9 mouse cellular contexts compared by ENCODE assay signal in genomic region chr8:92673101-92673500, GRCm38 (mm10). TPM values are rescaled to one million over a fixed set of nuclear protein-coding genes. Genes with fewer than 3 reads are reported as not detected.
DNase-seq lines count a peak whose midpoint lies in the region; ATAC-seq lines count a peak whose summit lies in the region.
"Had no signal": no experiment of that assay in that cellular context is flagged by ENCODE, and none has a peak within 500 bp of the region (broad histone marks: within the 10 kb centered on the region; RNA-seq: fewer than 3 reads in every experiment).

No protein-coding gene starts in this region.

- no peak for DNase-seq in heart, adult 8-10 months (ENCODE audit: low spot score)
- DNase-seq in embryonic facial prominence, embryonic 11.5 days (ENCODE audit: low spot score), result no peak
- no peak for DNase-seq in midbrain, embryonic 14.5 days
- DNase-seq in ovary, postnatal 36 days (ENCODE audit: low spot score), result no peak
- no peak for DNase-seq in testis, postnatal 10 days (ENCODE audit: low spot score)
- DNase-seq in layer of hippocampus, postnatal 25 days (ENCODE audit: extremely low spot score in 1 of 2, low spot score in 1 of 2), result no peak

- peaks cover 75% of the 10 kb centered on the region for H3K27me3 ChIP-seq in heart, embryonic 16.5 days (ENCODE audit: control insufficient read depth, insufficient read depth, low read length)
- peaks cover 54% of the 10 kb centered on the region for H3K27me3 ChIP-seq in embryonic facial prominence, embryonic 11.5 days (ENCODE audit: control insufficient read depth, insufficient read depth, low read length)
- peaks cover 89% of the 10 kb centered on the region for H3K27me3 ChIP-seq in hindbrain, embryonic 13.5 days
- peaks cover 50% of the 10 kb centered on the region for H3K27me3 ChIP-seq in midbrain, embryonic 14.5 days (ENCODE audit: control insufficient read depth, insufficient read depth, low read length)
- H3K27me3 ChIP-seq: CH12.LX had no signal

- ATAC-seq in heart, embryonic 16.5 days (replicated peaks; ENCODE audit: extremely low read depth, insufficient read depth, low FRiP score), result no peak
- no peak for ATAC-seq in embryonic facial prominence, embryonic 11.5 days (replicated peaks; ENCODE audit: insufficient number of reproducible peaks, low FRiP score, low TSS enrichment, low read depth)
- peak; percentile 9; the same call in 1 of the 2 replicates for ATAC-seq in hindbrain, embryonic 13.5 days (ENCODE audit: low FRiP score)
- peak; percentile 15; the same call in 1 of the 2 replicates for ATAC-seq in midbrain, embryonic 14.5 days (ENCODE audit: low FRiP score, low TSS enrichment)

- H3K36me3 ChIP-seq in heart, embryonic 16.5 days (ENCODE audit: control insufficient read depth, insufficient read depth), result no peaks in the 10 kb centered on the region
- no peaks in the 10 kb centered on the region; the same call in 1 of the 2 replicates for H3K36me3 ChIP-seq in embryonic facial prominence, embryonic 11.5 days (replicated peaks; ENCODE audit: control insufficient read depth, insufficient read depth, low read depth, low read length)
- no peaks in the 10 kb centered on the region for H3K36me3 ChIP-seq in hindbrain, embryonic 13.5 days
- no peaks in the 10 kb centered on the region for H3K36me3 ChIP-seq in midbrain, embryonic 14.5 days (ENCODE audit: control insufficient read depth, insufficient read depth, low read length)

- H3K9me3 ChIP-seq in heart, embryonic 16.5 days (replicated peaks; ENCODE audit: control insufficient read depth, low read length), result no peaks in the 10 kb centered on the region
- no peaks in the 10 kb centered on the region for H3K9me3 ChIP-seq in embryonic facial prominence, embryonic 11.5 days (replicated peaks; ENCODE audit: control insufficient read depth, low read length)
- no peaks in the 10 kb centered on the region for H3K9me3 ChIP-seq in hindbrain, embryonic 13.5 days
- H3K9me3 ChIP-seq in midbrain, embryonic 14.5 days (ENCODE audit: control insufficient read depth, low read length), result no peaks in the 10 kb centered on the region

- H3K4me3 ChIP-seq in heart, embryonic 16.5 days (ENCODE audit: low read length), result peak overlapping the region; percentile 57
- peak overlapping the region; percentile 48 for H3K4me3 ChIP-seq in embryonic facial prominence, embryonic 11.5 days (ENCODE audit: low read depth, low read length)
- peak overlapping the region; percentile 48 for H3K4me3 ChIP-seq in hindbrain, embryonic 13.5 days
- H3K4me3 ChIP-seq in midbrain, embryonic 14.5 days (replicated peaks; ENCODE audit: low read depth, low read length), result peak overlapping the region; percentile 42; the same call in 1 of the 2 replicates

- peak overlapping the region; percentile 90 for H3K4me2 ChIP-seq in heart, embryonic 16.5 days (ENCODE audit: low read depth, low read length)
- peak overlapping the region; percentile 92 for H3K4me2 ChIP-seq in embryonic facial prominence, embryonic 11.5 days (ENCODE audit: low read depth, low read length)
- peak overlapping the region; percentile 87 for H3K4me2 ChIP-seq in hindbrain, embryonic 13.5 days
- peak overlapping the region; percentile 89 for H3K4me2 ChIP-seq in midbrain, embryonic 14.5 days (ENCODE audit: low read length)

- H3K9ac ChIP-seq in heart, embryonic 16.5 days (ENCODE audit: low read length), result no peak overlapping the region
- no peak overlapping the region for H3K9ac ChIP-seq in embryonic facial prominence, embryonic 11.5 days (replicated peaks; ENCODE audit: low read length)
- peak overlapping the region; percentile 39; the same call in 1 of the 2 replicates for H3K9ac ChIP-seq in hindbrain, embryonic 13.5 days
- no peak overlapping the region for H3K9ac ChIP-seq in midbrain, embryonic 14.5 days (replicated peaks; ENCODE audit: low read length)

- 5% methylated on average over 11 of the region's 11 CpGs for WGBS in heart, embryonic 16.5 days
- WGBS in embryonic facial prominence, embryonic 11.5 days, result 4% methylated on average over 11 of the region's 11 CpGs
- WGBS in hindbrain, embryonic 13.5 days, result 5% methylated on average over 11 of the region's 11 CpGs
- 4% methylated on average over 11 of the region's 11 CpGs for WGBS in midbrain, embryonic 14.5 days

- peaks cover 17% of the 10 kb centered on the region for H3K4me1 ChIP-seq in heart, embryonic 16.5 days (ENCODE audit: control insufficient read depth, insufficient read depth, low read length)
- H3K4me1 ChIP-seq in embryonic facial prominence, embryonic 11.5 days (ENCODE audit: control insufficient read depth, insufficient read depth, low read length), result peaks cover 6% of the 10 kb centered on the region
- H3K4me1 ChIP-seq in hindbrain, embryonic 13.5 days (replicated peaks), result peaks cover 41% of the 10 kb centered on the region
- H3K4me1 ChIP-seq in midbrain, embryonic 14.5 days (ENCODE audit: control insufficient read depth, insufficient read depth, low read length), result peaks cover 31% of the 10 kb centered on the region

- no peak overlapping the region for H3K27ac ChIP-seq in heart, embryonic 16.5 days (ENCODE audit: low read length)
- H3K27ac ChIP-seq in embryonic facial prominence, embryonic 11.5 days (replicated peaks; ENCODE audit: low read depth, low read length), result no peak overlapping the region
- H3K27ac ChIP-seq in hindbrain, embryonic 13.5 days, result no peak overlapping the region
- H3K27ac ChIP-seq in midbrain, embryonic 14.5 days (replicated peaks; ENCODE audit: low read depth, low read length), result no peak overlapping the region

RNA-seq across cellular contexts. Expression of gene Irx6, which starts 1.0 kb away (rescaled TPM):
- polyA plus RNA-seq in heart, embryonic 16.5 days (2015; fragmentation: Nextera tagmentation; extraction: Ambion mirVana), result 0.50 and 0.77 TPM in 2 replicates
- not detected for total RNA-seq in heart, adult 8-10 months (2022)
- polyA plus RNA-seq in embryonic facial prominence, embryonic 11.5 days (2014; fragmentation: Nextera tagmentation; extraction: Ambion mirVana), result 0.72 and 0.84 TPM in 2 replicates
- 0.77 and 2.2 TPM in 2 replicates for polyA plus RNA-seq in hindbrain, embryonic 13.5 days (2015; fragmentation: Nextera tagmentation; extraction: Ambion mirVana)
- 4.2 and 6.4 TPM in 2 replicates for polyA plus RNA-seq in midbrain, embryonic 14.5 days (2014; fragmentation: Nextera tagmentation; extraction: Ambion mirVana)
- under 1 TPM in 1 of 2 experiments, not detected in 1; 0.21 TPM for total RNA-seq in layer of hippocampus, postnatal 25 days (2021)
- total RNA-seq: CH12.LX had no signal

Comparison
In these comparisons a context has a peak if more than half of its experiments do, and no peak if none do; other contexts are left out.
1. ATAC-seq: peak in hindbrain, embryonic 13.5 days (single experiment) and midbrain, embryonic 14.5 days (single experiment); none in heart, embryonic 16.5 days (single experiment) and embryonic facial prominence, embryonic 11.5 days (single experiment).
2. Peak in every context shown above with its lines, with median percentiles within 50 percentile points of each other: H3K4me2 ChIP-seq and H3K4me3 ChIP-seq.